Mouse (Mus musculus): Measurements from ENCODE around the gene Acap1. TPM values are rescaled to one million over a fixed set of nuclear protein-coding genes. Genes with fewer than 3 reads are reported as not detected.

The Acap1 gene
- polyA plus RNA-seq, 1 experiment from 2014 or later = 8.7 TPM

- ATAC-seq (replicated peaks; ENCODE audit: low FRiP score) (no peak), DNase-seq (ENCODE audit: low spot score) (no peak)
- WGBS = 95% methylated on average over 6 of the region's 6 CpGs
- H3K4me1 ChIP-seq (replicated peaks; ENCODE audit: control insufficient read depth, insufficient read depth, low read length) = peaks cover 43% of the 10 kb centered on the region
- no peak overlapping the region for H3K9ac ChIP-seq (ENCODE audit: low read depth, low read length)
- no peak overlapping the region for H3K27ac ChIP-seq (ENCODE audit: low read depth, low read length)
- H3K4me3 ChIP-seq (ENCODE audit: low read depth, low read length) = peak overlapping the region; percentile 74; the same call in 1 of the 2 replicates
- no peaks in the 10 kb centered on the region for H3K27me3 ChIP-seq (replicated peaks; ENCODE audit: control insufficient read depth, insufficient read depth, low read length)
- no peaks in the 10 kb centered on the region for H3K9me3 ChIP-seq (ENCODE audit: control insufficient read depth, low read length)
- H3K4me2 ChIP-seq = peak overlapping the region; percentile 76
- peaks cover 24% of the 10 kb centered on the region for H3K36me3 ChIP-seq (ENCODE audit: control insufficient read depth, insufficient read depth, low read length)
Observed at GRCm38 (mm10) chr11:69848021-69848420, 47.3 kb downstream of the Acap1 start.

- 13% methylated on average over 37 of the region's 37 CpGs for WGBS
- Histone ChIP-seq H3K27me3 (replicated peaks; ENCODE audit: control insufficient read depth, insufficient read depth, low read length) (no peaks in the 10 kb centered on the region), H3K9ac (ENCODE audit: low read depth, low read length) (peak overlapping the region; percentile 72), H3K9me3 (ENCODE audit: control insufficient read depth, low read length) (no peaks in the 10 kb centered on the region), H3K36me3 (ENCODE audit: control insufficient read depth, insufficient read depth, low read length) (peaks cover 24% of the 10 kb centered on the region), H3K4me2 (peak overlapping the region; percentile 76), H3K27ac (ENCODE audit: low read depth, low read length) (peak overlapping the region; percentile 95), H3K4me1 (replicated peaks; ENCODE audit: control insufficient read depth, insufficient read depth, low read length) (peaks cover 37% of the 10 kb centered on the region), H3K4me3 (ENCODE audit: low read depth, low read length) (peak overlapping the region; percentile 74)
- DNase-seq (ENCODE audit: low spot score) = no peak
- ATAC-seq (replicated peaks; ENCODE audit: low FRiP score) = peak; percentile 56
Observed at GRCm38 (mm10) chr11:69846738-69847688, 48.3 kb downstream of the Acap1 start.

- H3K4me3 ChIP-seq (ENCODE audit: low read depth, low read length) = peak within 1 kb of the TSS; percentile 74
- H3K4me2 ChIP-seq = peak within 1 kb of the TSS; percentile 76
- no peaks in the 10 kb centered on the region for H3K27me3 ChIP-seq (replicated peaks; ENCODE audit: control insufficient read depth, insufficient read depth, low read length)
- peak within 1 kb of the TSS; percentile 95 for H3K27ac ChIP-seq (ENCODE audit: low read depth, low read length)
- WGBS = under 1% methylated on average over 38 of the region's 38 CpGs
- ATAC-seq (replicated peaks; ENCODE audit: low FRiP score) (peak; percentile 90), DNase-seq (ENCODE audit: low spot score) (peak; percentile 97)
- peaks cover 31% of the 10 kb centered on the region for H3K4me1 ChIP-seq (replicated peaks; ENCODE audit: control insufficient read depth, insufficient read depth, low read length)
- peak within 1 kb of the TSS; percentile 72 for H3K9ac ChIP-seq (ENCODE audit: low read depth, low read length)
- H3K36me3 ChIP-seq (ENCODE audit: control insufficient read depth, insufficient read depth, low read length) = peaks cover 19% of the 10 kb centered on the region
- no peaks in the 10 kb centered on the region for H3K9me3 ChIP-seq (ENCODE audit: control insufficient read depth, low read length)
Observed at GRCm38 (mm10) chr11:69846198-69846680, 49.1 kb downstream of the Acap1 start, which contains the start of gene Plscr3. Gene Plscr3 (plus strand): TSS chr11:69846376.

GRCm38 (mm10) chr11:69838714-69839104 lies 56.6 kb downstream of the Acap1 start:
- Histone ChIP-seq H3K27ac (ENCODE audit: low read depth, low read length) (peak overlapping the region; percentile 78), H3K4me3 (ENCODE audit: low read depth, low read length) (peak overlapping the region; percentile 76), H3K36me3 (ENCODE audit: control insufficient read depth, insufficient read depth, low read length) (no peaks in the 10 kb centered on the region; the same call in 1 of the 2 replicates), H3K9me3 (ENCODE audit: control insufficient read depth, low read length) (no peaks in the 10 kb centered on the region), H3K4me2 (peak overlapping the region; percentile 96), H3K4me1 (replicated peaks; ENCODE audit: control insufficient read depth, insufficient read depth, low read length) (peaks cover 41% of the 10 kb centered on the region), H3K27me3 (replicated peaks; ENCODE audit: control insufficient read depth, insufficient read depth, low read length) (peaks cover 33% of the 10 kb centered on the region), H3K9ac (ENCODE audit: low read depth, low read length) (peak overlapping the region; percentile 80)
- no peak for DNase-seq (ENCODE audit: low spot score)
- 0% methylated on average over 7 of the region's 7 CpGs for WGBS
- ATAC-seq (replicated peaks; ENCODE audit: low FRiP score) = peak; percentile 3; the same call in 1 of the 2 replicates

- peak; percentile 89 for ATAC-seq (replicated peaks; ENCODE audit: low FRiP score)
- peak within 1 kb of the TSS; percentile 78 for H3K27ac ChIP-seq (ENCODE audit: low read depth, low read length)
- H3K4me3 ChIP-seq (ENCODE audit: low read depth, low read length) = peak within 1 kb of the TSS; percentile 76
- peaks cover 39% of the 10 kb centered on the region for H3K27me3 ChIP-seq (replicated peaks; ENCODE audit: control insufficient read depth, insufficient read depth, low read length)
- under 1% methylated on average over 34 of the region's 34 CpGs for WGBS
- DNase-seq (ENCODE audit: low spot score) = peak; percentile 95
- H3K36me3 ChIP-seq (ENCODE audit: control insufficient read depth, insufficient read depth, low read length) = no peaks in the 10 kb centered on the region; the same call in 1 of the 2 replicates
- peaks cover 43% of the 10 kb centered on the region for H3K4me1 ChIP-seq (replicated peaks; ENCODE audit: control insufficient read depth, insufficient read depth, low read length)
- H3K4me2 ChIP-seq = peak within 1 kb of the TSS; percentile 96
- H3K9me3 ChIP-seq (ENCODE audit: control insufficient read depth, low read length) = no peaks in the 10 kb centered on the region
- H3K9ac ChIP-seq (ENCODE audit: low read depth, low read length) = peak within 1 kb of the TSS; percentile 80
Observed at GRCm38 (mm10) chr11:69837952-69838713, 57.2 kb downstream of the Acap1 start, which contains the start of gene Tmem256. Gene Tmem256 (plus strand): TSS chr11:69838514.

- H3K27ac ChIP-seq (ENCODE audit: low read depth, low read length) = peak within 1 kb of the TSS; percentile 78
- peaks cover 41% of the 10 kb centered on the region for H3K4me1 ChIP-seq (replicated peaks; ENCODE audit: control insufficient read depth, insufficient read depth, low read length)
- peak within 1 kb of the TSS; percentile 76 for H3K4me3 ChIP-seq (ENCODE audit: low read depth, low read length)
- peaks cover 40% of the 10 kb centered on the region for H3K27me3 ChIP-seq (replicated peaks; ENCODE audit: control insufficient read depth, insufficient read depth, low read length)
- peak within 1 kb of the TSS; percentile 96 for H3K4me2 ChIP-seq
- no peaks in the 10 kb centered on the region; the same call in 1 of the 2 replicates for H3K36me3 ChIP-seq (ENCODE audit: control insufficient read depth, insufficient read depth, low read length)
- WGBS = 0% methylated on average over 32 of the region's 32 CpGs
- no peaks in the 10 kb centered on the region for H3K9me3 ChIP-seq (ENCODE audit: control insufficient read depth, low read length)
- ATAC-seq (replicated peaks; ENCODE audit: low FRiP score) = peak; percentile 55
- peak within 1 kb of the TSS; percentile 80 for H3K9ac ChIP-seq (ENCODE audit: low read depth, low read length)
- no peak for DNase-seq (ENCODE audit: low spot score)
Observed at GRCm38 (mm10) chr11:69837604-69837951, 57.8 kb downstream of the Acap1 start, which contains the start of gene Nlgn2. Gene Nlgn2 (minus strand): TSS chr11:69837784.

- Histone ChIP-seq H3K9ac (ENCODE audit: low read depth, low read length) (peak overlapping the region; percentile 61), H3K27ac (ENCODE audit: low read depth, low read length) (peak overlapping the region; percentile 62)
Observed at GRCm38 (mm10) chr11:69836703-69837576, 58.4 kb downstream of the Acap1 start.

More at GRCm38 (mm10) chr11:69836703-69837576, 58.4 kb downstream of the Acap1 start:
- WGBS = 3% methylated on average over 49 of the region's 52 CpGs
- Histone ChIP-seq H3K4me1 (replicated peaks; ENCODE audit: control insufficient read depth, insufficient read depth, low read length) (peaks cover 40% of the 10 kb centered on the region), H3K4me2 (peak overlapping the region; percentile 96), H3K36me3 (ENCODE audit: control insufficient read depth, insufficient read depth, low read length) (no peaks in the 10 kb centered on the region; the same call in 1 of the 2 replicates), H3K27me3 (replicated peaks; ENCODE audit: control insufficient read depth, insufficient read depth, low read length) (peaks cover 40% of the 10 kb centered on the region), H3K9me3 (ENCODE audit: control insufficient read depth, low read length) (no peaks in the 10 kb centered on the region), H3K4me3 (ENCODE audit: low read depth, low read length) (peak overlapping the region; percentile 76)
- DNase-seq (ENCODE audit: low spot score) (peak; percentile 63), ATAC-seq (replicated peaks; ENCODE audit: low FRiP score) (no peak)

Data from liver, embryonic 11.5 days (tissue).